Mouse (Mus musculus) brain, embryonic 14.5 days (tissue): ENCODE measurements at regions not wholly inside any gene's neighbourhood (a gene's known extent, or its start where the extent isn't known, plus 50 kb on each side); places are given as distances from the start of the nearest gene placed in this dataset.
"Not testable (repeated sequence)": the region's sequence is repeated elsewhere in the genome, so short reads cannot be mapped to it uniquely, and the experiment has no call there.

Experiments used
- DNase-seq: peaks from one replicate; pipeline ENCODE4 v3.0.0-alpha.2; 2011; ENCODE audit warnings: low read depth
- CTCF ChIP-seq: fragments of 200-500 bp; IDR thresholded peaks from 2 replicates; pipeline ENCODE4 v1.5.1; 2012; ENCODE audit warnings: inconsistent platforms, mild to moderate bottlenecking, moderate library complexity, borderline replicate concordance; ENCODE audit not compliant: insufficient read depth, insufficient read length; ENCODE audit errors: extremely low read depth
- POLR2A ChIP-seq: fragments of 200-500 bp; IDR thresholded peaks from 2 replicates; pipeline ENCODE4 v1.6.1; 2012; ENCODE audit warnings: mild to moderate bottlenecking, inconsistent platforms, borderline replicate concordance; ENCODE audit not compliant: poor library complexity, insufficient read depth, insufficient read length, severe bottlenecking; ENCODE audit errors: extremely low read depth

DNA sequence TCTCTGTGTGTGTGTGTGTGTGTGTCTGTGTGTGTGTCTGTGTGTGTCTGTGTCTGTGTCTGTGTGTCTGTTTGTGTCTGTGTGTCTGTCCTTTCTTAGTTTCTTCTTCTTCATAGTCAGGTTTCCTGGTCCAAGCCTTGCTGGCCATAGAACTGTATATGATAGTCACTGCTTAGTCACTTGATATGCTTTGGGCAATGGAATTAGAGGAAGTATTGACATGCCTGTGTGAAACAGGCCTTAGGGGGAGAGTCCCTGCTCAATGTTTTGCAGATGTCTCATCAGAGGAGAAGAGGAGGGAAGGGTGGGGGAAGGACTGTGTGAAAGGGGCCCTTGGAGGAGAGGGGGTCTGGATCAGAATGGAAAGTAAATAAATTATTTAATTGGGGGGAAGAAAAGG is 374.4 kb upstream of the Clnk start:
- no peak for DNase-seq
- TF ChIP-seq CTCF: no peak
- no peak for TF ChIP-seq POLR2A

DNA sequence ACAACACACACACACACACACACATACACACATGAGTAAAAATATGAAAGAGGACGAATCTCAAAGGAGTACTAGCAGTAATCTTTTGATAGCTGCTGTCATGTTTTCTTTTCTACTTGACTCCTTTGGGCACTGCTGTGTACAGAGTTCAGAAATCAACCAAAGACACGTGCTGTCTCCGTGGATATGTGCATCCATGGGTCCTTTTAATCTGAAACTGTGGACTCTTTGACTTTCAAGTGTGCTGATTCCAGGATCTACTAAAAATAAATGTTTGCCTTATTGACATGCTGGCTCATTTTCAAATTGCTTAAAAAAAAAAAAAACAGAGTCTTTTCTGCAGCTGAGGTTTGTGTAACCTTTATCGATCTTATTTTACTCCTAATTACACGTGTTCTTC is 343.1 kb upstream of the Clnk start:
- no peak for DNase-seq
- TF ChIP-seq POLR2A (no peak), CTCF (no peak)

GRCm38 (mm10) chr5:39216326-39216725 is 339.7 kb upstream of the Clnk start:
- DNase-seq: no peak
- TF ChIP-seq CTCF (no peak), POLR2A (no peak)

GRCm38 (mm10) chr5:39215016-39215415 is 338.4 kb upstream of the Clnk start:
- TF ChIP-seq POLR2A: no peak
- no peak for TF ChIP-seq CTCF
- no peak for DNase-seq

- no peak for TF ChIP-seq CTCF
- no peak for TF ChIP-seq POLR2A
- DNase-seq: peak; percentile 64
These were observed 335.9 kb upstream of the Clnk start for GRCm38 (mm10) chr5:39212550-39212949.

- no peak for DNase-seq
- no peak for TF ChIP-seq CTCF
- no peak for TF ChIP-seq POLR2A
These were observed 322.2 kb upstream of the Clnk start for GRCm38 (mm10) chr5:39198856-39199255.

DNA sequence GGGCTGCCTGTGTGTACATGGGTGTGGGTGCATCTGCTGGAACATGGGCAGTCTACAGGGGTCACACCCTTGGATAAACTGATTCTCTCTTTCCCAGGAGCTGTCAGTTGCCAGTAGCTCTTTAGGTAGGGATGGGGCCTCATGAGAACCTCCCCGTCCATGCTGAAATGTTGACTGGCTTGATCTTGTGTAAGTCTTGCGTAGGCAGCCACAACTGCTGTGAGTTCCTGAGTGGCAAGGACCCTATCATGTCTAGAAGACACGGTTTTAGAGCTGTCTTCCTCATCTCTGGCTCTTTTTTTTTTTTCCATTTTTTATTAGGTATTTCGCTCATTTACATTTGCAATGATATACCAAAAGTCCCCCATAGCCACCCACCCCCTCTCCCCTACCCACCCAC is 314.5 kb upstream of the Clnk start:
- DNase-seq: not testable (repeated sequence)

DNA sequence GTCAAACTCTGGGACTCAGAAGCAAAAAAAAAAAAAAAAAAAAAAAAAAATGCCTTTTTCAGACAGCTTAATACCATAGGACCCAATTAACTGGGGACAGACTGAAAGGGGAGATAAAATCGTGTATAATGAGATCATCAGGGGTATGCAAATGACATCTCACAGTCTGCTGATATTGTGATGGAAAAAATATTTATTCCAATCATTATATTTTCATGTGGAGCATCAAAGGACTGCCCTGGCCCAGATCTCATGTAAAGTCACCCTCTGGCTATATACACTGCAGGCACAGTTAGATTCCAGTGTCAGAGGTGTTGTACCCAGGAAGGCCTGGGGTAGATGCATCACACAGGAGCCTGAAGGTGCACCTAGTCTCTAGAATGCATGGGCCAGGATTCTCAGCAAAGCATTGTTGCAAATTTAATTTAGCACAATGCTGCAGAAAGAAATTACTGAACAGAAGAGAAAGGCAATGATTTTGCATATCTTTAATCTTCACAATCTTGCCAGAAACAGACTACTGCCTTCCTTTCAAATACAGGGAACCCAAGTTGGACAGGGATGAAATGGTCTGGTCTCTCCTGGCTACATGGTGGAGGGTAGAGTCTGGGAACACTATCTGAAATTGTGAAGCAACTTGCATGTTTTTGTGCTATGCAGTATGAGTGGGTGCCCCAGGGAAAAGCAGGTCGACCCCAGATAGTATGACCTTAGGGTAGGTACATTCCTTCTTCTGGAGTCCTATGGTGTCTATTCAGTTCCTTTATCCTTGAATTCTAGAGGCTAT is 305.2 kb upstream of the Clnk start:
- peak; percentile 75 for DNase-seq
- TF ChIP-seq CTCF (no peak), POLR2A (no peak)

GRCm38 (mm10) chr5:39181028-39181427 is 304.4 kb upstream of the Clnk start:
- DNase-seq: peak; percentile 91

GRCm38 (mm10) chr5:39177891-39178290 is 301.3 kb upstream of the Clnk start:
- DNase-seq: peak; percentile 67
- TF ChIP-seq CTCF (no peak), POLR2A (no peak)

More at GRCm38 (mm10) chr5:39181028-39181427, 304.4 kb upstream of the Clnk start:
- TF ChIP-seq CTCF (no peak), POLR2A (no peak)

DNA sequence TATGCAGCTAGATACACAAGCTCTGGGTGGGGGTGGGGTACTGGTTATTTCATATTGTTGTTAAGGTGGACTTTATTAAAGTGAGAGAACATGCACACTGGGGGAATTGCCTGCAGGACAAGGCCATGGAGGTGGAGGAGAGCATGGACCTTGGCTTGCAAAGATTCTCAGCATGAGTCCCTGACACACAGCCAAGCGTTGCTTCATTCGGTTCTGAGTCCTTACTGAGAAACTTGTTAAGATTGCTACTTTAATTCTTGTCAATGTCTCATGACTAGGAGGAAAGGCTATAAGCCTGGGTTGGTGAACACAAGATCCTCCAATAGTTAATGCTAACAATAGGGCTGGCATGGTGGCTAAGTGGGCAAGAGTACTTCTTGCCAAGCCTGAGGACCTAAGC is 300.3 kb upstream of the Clnk start:
- DNase-seq: no peak
- no peak for TF ChIP-seq CTCF
- TF ChIP-seq POLR2A: no peak

DNA sequence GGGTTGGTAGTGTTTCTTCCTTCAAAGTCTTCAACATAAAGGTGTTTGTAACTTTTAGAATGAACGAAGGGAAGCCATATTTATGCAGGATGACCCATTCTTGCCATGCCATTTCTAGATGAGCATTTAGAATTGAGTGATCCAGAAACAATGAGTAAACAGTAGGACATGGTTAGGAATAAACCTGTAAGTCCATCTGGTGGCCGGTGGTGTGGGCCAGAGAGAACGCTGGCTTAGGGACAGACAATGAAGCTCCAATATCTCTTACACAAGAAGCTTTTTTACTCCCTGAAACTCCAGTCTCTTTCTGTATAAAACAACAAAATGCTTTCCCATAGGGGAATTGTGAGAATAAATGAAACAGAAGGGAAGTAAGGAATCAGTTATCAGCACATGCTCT is 296.9 kb upstream of the Clnk start:
- no peak for TF ChIP-seq CTCF
- no peak for TF ChIP-seq POLR2A
- DNase-seq: no peak

DNA sequence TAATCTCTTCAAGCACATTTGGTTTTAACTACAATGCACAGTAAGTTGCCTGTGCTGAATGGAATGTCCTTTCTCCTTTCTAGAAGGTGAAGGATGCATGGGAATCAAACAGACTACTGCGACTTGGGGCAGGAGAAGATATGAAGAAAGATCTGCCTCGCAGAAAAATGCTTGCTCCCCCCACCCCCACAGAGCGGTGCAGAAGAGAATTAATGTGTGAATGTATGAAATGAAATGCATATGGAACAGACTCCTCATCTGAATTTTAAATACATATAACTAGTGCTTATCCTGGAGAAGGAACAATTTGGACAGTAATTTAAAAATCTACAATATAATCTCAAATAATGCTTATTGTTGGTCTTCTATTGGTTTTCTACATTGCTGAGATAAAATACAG is 283.0 kb upstream of the Clnk start:
- TF ChIP-seq POLR2A (no peak), CTCF (no peak)
- DNase-seq: no peak

DNA sequence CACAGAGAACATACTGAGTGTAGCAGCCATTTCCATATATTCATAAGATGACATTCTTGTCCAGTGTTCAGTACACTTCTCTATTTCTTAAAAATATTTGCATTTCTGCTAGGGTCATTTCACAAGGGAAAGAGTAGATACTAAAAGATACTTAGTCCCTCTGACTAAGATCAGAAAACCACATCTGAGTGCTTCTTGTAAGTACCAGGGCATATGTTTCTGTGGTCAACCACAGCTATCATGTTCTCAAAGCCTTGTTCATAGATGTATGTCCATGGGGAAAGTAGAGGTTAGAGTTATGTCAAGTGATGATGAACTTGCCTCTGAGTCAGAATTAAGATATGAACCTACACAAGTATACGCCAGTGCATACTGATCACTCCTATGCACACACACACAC is 279.2 kb upstream of the Clnk start:
- no peak for DNase-seq
- TF ChIP-seq CTCF (no peak), POLR2A (no peak)
